Mouse (Mus musculus): ENCODE data around the gene Adap2. TPM values are rescaled to one million over a fixed set of nuclear protein-coding genes. Genes with fewer than 3 reads are reported as not detected.

Gene Adap2
- polyA plus RNA-seq, 1 experiment: 0.05 TPM

DNA sequence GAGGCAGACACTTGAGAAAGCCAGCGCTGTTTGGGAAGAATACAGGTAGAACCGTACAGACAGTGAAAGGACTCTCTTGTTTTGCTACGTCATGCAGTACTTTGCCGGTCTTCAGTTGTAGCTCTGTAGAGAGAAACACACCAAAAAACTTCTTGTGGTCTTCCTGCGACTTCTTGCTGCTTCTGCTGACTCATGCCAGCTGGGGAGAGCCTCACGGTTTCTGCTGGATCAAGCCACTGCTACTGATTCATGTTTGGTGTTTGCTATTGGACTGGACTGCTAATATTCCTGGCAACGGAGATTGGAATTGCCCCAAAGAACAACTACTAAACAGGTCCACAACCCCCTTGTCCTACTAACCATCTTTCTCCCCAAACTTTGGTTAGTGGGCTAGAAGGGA, 42.4 kb downstream of the Adap2 start:
- Histone ChIP-seq H3K36me3 (ENCODE audit: control insufficient read depth, insufficient read depth) (peaks cover 7% of the 10 kb centered on the region), H3K4me3 (no peak overlapping the region), H3K79me2 (ENCODE audit: control insufficient read depth, insufficient read depth) (no peaks in the 10 kb centered on the region), H3ac (ENCODE audit: control insufficient read depth, insufficient read length) (no peak overlapping the region), H3K4me2 (ENCODE audit: low read depth) (no peak overlapping the region), H3K27me3 (ENCODE audit: control insufficient read depth, insufficient read depth, insufficient read length) (no peaks in the 10 kb centered on the region)
- TF ChIP-seq POLR2A (IDR thresholded peaks at IDR 0.05; ENCODE audit: insufficient read length, low read depth): no peak
- no peak for TF ChIP-seq POLR2AphosphoS2 (IDR thresholded peaks at IDR 0.05; ENCODE audit: insufficient read length, low read depth)
- TF ChIP-seq TCF12 (IDR thresholded peaks at IDR 0.05; ENCODE audit: insufficient read depth, poor library complexity, severe bottlenecking): no peak
- TF ChIP-seq CEBPB (IDR thresholded peaks at IDR 0.05; ENCODE audit: insufficient read depth, poor library complexity, severe bottlenecking): no peak
- TF ChIP-seq MYOG (IDR thresholded peaks at IDR 0.05; ENCODE audit: control insufficient read depth in 1 of 3, insufficient read depth in 1 of 3, insufficient read length in 2 of 3, low read depth in 2 of 3): no peak
- no peak for TF ChIP-seq SRF (IDR thresholded peaks at IDR 0.05; ENCODE audit: control insufficient read depth, insufficient read length, low read depth)
- no peak for TF ChIP-seq E2F4 (IDR thresholded peaks at IDR 0.05; ENCODE audit: insufficient read depth)
- no peak for TF ChIP-seq REST (IDR thresholded peaks at IDR 0.05; ENCODE audit: insufficient read depth, insufficient read length)
- no peak for TF ChIP-seq MYOD1 (IDR thresholded peaks at IDR 0.05; ENCODE audit: control insufficient read depth in 1 of 3, insufficient read length in 2 of 3, low read depth in 2 of 3)
- TF ChIP-seq USF1 (IDR thresholded peaks at IDR 0.05; ENCODE audit: low read depth): no peak
- no peak for TF ChIP-seq MAX (IDR thresholded peaks at IDR 0.05; ENCODE audit: low read depth)
- no peak for TF ChIP-seq TCF3 (IDR thresholded peaks at IDR 0.05; ENCODE audit: insufficient read length, low read depth)

GRCm38 (mm10) chr11:80199316-80199715, 45.4 kb downstream of the Adap2 start:
- Histone ChIP-seq H3K4me3 (no peak overlapping the region), H3K36me3 (ENCODE audit: control insufficient read depth, insufficient read depth) (peaks cover 6% of the 10 kb centered on the region), H3K79me2 (ENCODE audit: control insufficient read depth, insufficient read depth) (no peaks in the 10 kb centered on the region), H3ac (ENCODE audit: control insufficient read depth, insufficient read length) (no peak overlapping the region), H3K27me3 (ENCODE audit: control insufficient read depth, insufficient read depth, insufficient read length) (no peaks in the 10 kb centered on the region), H3K4me2 (ENCODE audit: low read depth) (no peak overlapping the region)
- no peak for TF ChIP-seq SRF (IDR thresholded peaks at IDR 0.05; ENCODE audit: control insufficient read depth, insufficient read length, low read depth)
- no peak for TF ChIP-seq E2F4 (IDR thresholded peaks at IDR 0.05; ENCODE audit: insufficient read depth)
- no peak for TF ChIP-seq POLR2A (IDR thresholded peaks at IDR 0.05; ENCODE audit: insufficient read length, low read depth)
- no peak for TF ChIP-seq REST (IDR thresholded peaks at IDR 0.05; ENCODE audit: insufficient read depth, insufficient read length)
- TF ChIP-seq CEBPB (IDR thresholded peaks at IDR 0.05; ENCODE audit: insufficient read depth, poor library complexity, severe bottlenecking): no peak

- H3K79me2 ChIP-seq (ENCODE audit: control insufficient read depth, insufficient read depth): no peaks in the 10 kb centered on the region
- H3K27me3 ChIP-seq (ENCODE audit: control insufficient read depth, insufficient read depth, insufficient read length): no peaks in the 10 kb centered on the region
- H3K36me3 ChIP-seq (ENCODE audit: control insufficient read depth, insufficient read depth): peaks cover 2% of the 10 kb centered on the region
- no peak for TF ChIP-seq CEBPB (IDR thresholded peaks at IDR 0.05; ENCODE audit: insufficient read depth, poor library complexity, severe bottlenecking)
- TF ChIP-seq TCF3 (IDR thresholded peaks at IDR 0.05; ENCODE audit: insufficient read length, low read depth): no peak
- TF ChIP-seq MYOG (IDR thresholded peaks at IDR 0.05; ENCODE audit: control insufficient read depth in 1 of 3, insufficient read depth in 1 of 3, insufficient read length in 2 of 3, low read depth in 2 of 3): no peak
- no peak for TF ChIP-seq MAX (IDR thresholded peaks at IDR 0.05; ENCODE audit: low read depth)
- no peak for TF ChIP-seq SRF (IDR thresholded peaks at IDR 0.05; ENCODE audit: control insufficient read depth, insufficient read length, low read depth)
- no peak for TF ChIP-seq USF1 (IDR thresholded peaks at IDR 0.05; ENCODE audit: low read depth)
- TF ChIP-seq POLR2AphosphoS2 (IDR thresholded peaks at IDR 0.05; ENCODE audit: insufficient read length, low read depth): no peak
- TF ChIP-seq MYOD1 (IDR thresholded peaks at IDR 0.05; ENCODE audit: control insufficient read depth in 1 of 3, insufficient read length in 2 of 3, low read depth in 2 of 3): no peak
- TF ChIP-seq POLR2A (IDR thresholded peaks at IDR 0.05; ENCODE audit: insufficient read length, low read depth): no peak
- no peak for TF ChIP-seq REST (IDR thresholded peaks at IDR 0.05; ENCODE audit: insufficient read depth, insufficient read length)
- TF ChIP-seq TCF12 (IDR thresholded peaks at IDR 0.05; ENCODE audit: insufficient read depth, poor library complexity, severe bottlenecking): no peak
- no peak for TF ChIP-seq E2F4 (IDR thresholded peaks at IDR 0.05; ENCODE audit: insufficient read depth)
- H3ac ChIP-seq (ENCODE audit: control insufficient read depth, insufficient read length): no peak overlapping the region
- H3K4me3 ChIP-seq: no peak overlapping the region
- no peak overlapping the region for H3K4me2 ChIP-seq (ENCODE audit: low read depth)
Observed at GRCm38 (mm10) chr11:80199773-80200172, 45.9 kb downstream of the Adap2 start.

- Histone ChIP-seq H3K36me3 (ENCODE audit: control insufficient read depth, insufficient read depth) (no peaks in the 10 kb centered on the region), H3K27me3 (ENCODE audit: control insufficient read depth, insufficient read depth, insufficient read length) (no peaks in the 10 kb centered on the region), H3ac (ENCODE audit: control insufficient read depth, insufficient read length) (no peak overlapping the region), H3K4me3 (no peak overlapping the region), H3K79me2 (ENCODE audit: control insufficient read depth, insufficient read depth) (no peaks in the 10 kb centered on the region), H3K4me2 (ENCODE audit: low read depth) (no peak overlapping the region)
- TF ChIP-seq TCF3 (IDR thresholded peaks at IDR 0.05; ENCODE audit: insufficient read length, low read depth) (no peak), SRF (IDR thresholded peaks at IDR 0.05; ENCODE audit: control insufficient read depth, insufficient read length, low read depth) (no peak), POLR2A (IDR thresholded peaks at IDR 0.05; ENCODE audit: insufficient read length, low read depth) (no peak), E2F4 (IDR thresholded peaks at IDR 0.05; ENCODE audit: insufficient read depth) (no peak), MYOD1 (IDR thresholded peaks at IDR 0.05; ENCODE audit: control insufficient read depth in 1 of 3, insufficient read length in 2 of 3, low read depth in 2 of 3) (no peak), MYOG (IDR thresholded peaks at IDR 0.05; ENCODE audit: control insufficient read depth in 1 of 3, insufficient read depth in 1 of 3, insufficient read length in 2 of 3, low read depth in 2 of 3) (no peak), POLR2AphosphoS2 (IDR thresholded peaks at IDR 0.05; ENCODE audit: insufficient read length, low read depth) (no peak), TCF12 (IDR thresholded peaks at IDR 0.05; ENCODE audit: insufficient read depth, poor library complexity, severe bottlenecking) (no peak), CEBPB (IDR thresholded peaks at IDR 0.05; ENCODE audit: insufficient read depth, poor library complexity, severe bottlenecking) (no peak), REST (IDR thresholded peaks at IDR 0.05; ENCODE audit: insufficient read depth, insufficient read length) (no peak), USF1 (IDR thresholded peaks at IDR 0.05; ENCODE audit: low read depth) (no peak), MAX (IDR thresholded peaks at IDR 0.05; ENCODE audit: low read depth) (no peak)
Observed at GRCm38 (mm10) chr11:80200326-80200725, 46.4 kb downstream of the Adap2 start.

DNA sequence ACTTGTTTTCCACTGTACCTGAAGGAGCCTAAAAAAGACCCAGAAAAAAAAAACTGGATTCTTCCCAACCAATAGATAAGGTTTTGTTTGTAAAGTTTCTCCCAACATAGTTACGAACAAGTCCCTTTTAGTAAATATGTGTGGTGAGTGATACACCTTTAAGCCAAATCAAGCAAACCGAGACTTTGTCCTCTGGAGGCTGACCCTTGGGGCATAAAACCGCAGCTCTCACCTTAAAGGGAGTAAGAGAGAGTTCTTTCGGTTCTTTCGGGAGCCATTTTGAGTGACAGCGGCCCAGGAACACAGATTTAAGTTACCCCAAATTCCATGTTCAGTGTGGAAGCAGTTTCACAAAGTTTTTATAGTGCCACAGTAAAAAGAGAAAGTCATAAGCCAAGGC, 48.4 kb downstream of the Adap2 start:
- Histone ChIP-seq H3K4me3 (no peak overlapping the region), H3K79me2 (ENCODE audit: control insufficient read depth, insufficient read depth) (no peaks in the 10 kb centered on the region), H3ac (ENCODE audit: control insufficient read depth, insufficient read length) (no peak overlapping the region), H3K27me3 (ENCODE audit: control insufficient read depth, insufficient read depth, insufficient read length) (no peaks in the 10 kb centered on the region), H3K36me3 (ENCODE audit: control insufficient read depth, insufficient read depth) (no peaks in the 10 kb centered on the region), H3K4me2 (ENCODE audit: low read depth) (no peak overlapping the region)
- TF ChIP-seq MAX (IDR thresholded peaks at IDR 0.05; ENCODE audit: low read depth) (no peak), REST (IDR thresholded peaks at IDR 0.05; ENCODE audit: insufficient read depth, insufficient read length) (no peak), MYOD1 (IDR thresholded peaks at IDR 0.05; ENCODE audit: control insufficient read depth in 1 of 3, insufficient read length in 2 of 3, low read depth in 2 of 3) (no peak), USF1 (IDR thresholded peaks at IDR 0.05; ENCODE audit: low read depth) (no peak), POLR2A (IDR thresholded peaks at IDR 0.05; ENCODE audit: insufficient read length, low read depth) (no peak), SRF (IDR thresholded peaks at IDR 0.05; ENCODE audit: control insufficient read depth, insufficient read length, low read depth) (no peak), E2F4 (IDR thresholded peaks at IDR 0.05; ENCODE audit: insufficient read depth) (no peak), TCF3 (IDR thresholded peaks at IDR 0.05; ENCODE audit: insufficient read length, low read depth) (no peak), MYOG (IDR thresholded peaks at IDR 0.05; ENCODE audit: control insufficient read depth in 1 of 3, insufficient read depth in 1 of 3, insufficient read length in 2 of 3, low read depth in 2 of 3) (no peak), CEBPB (IDR thresholded peaks at IDR 0.05; ENCODE audit: insufficient read depth, poor library complexity, severe bottlenecking) (no peak), POLR2AphosphoS2 (IDR thresholded peaks at IDR 0.05; ENCODE audit: insufficient read length, low read depth) (no peak), TCF12 (IDR thresholded peaks at IDR 0.05; ENCODE audit: insufficient read depth, poor library complexity, severe bottlenecking) (no peak)
